Mouse (Mus musculus): ENCODE data around the gene Polr2f. TPM values are rescaled to one million over a fixed set of nuclear protein-coding genes. Genes with fewer than 3 reads are reported as not detected.

The Polr2f gene
- total RNA-seq, 2 experiments from 2014 or later, result 62.4 to 74.9 TPM

Other genes starting within 250 kb of the Polr2f start
- not detected for gene Gm49510, start 241.3 kb upstream of the Polr2f start, total RNA-seq (2021)
- gene Sh3bp1, start 241.2 kb upstream of the Polr2f start, total RNA-seq (2021), result 1 to 10 TPM; 3.3 to 3.6 TPM
- gene Pdxp, start 227.1 kb upstream of the Polr2f start, total RNA-seq (2021), result 1 to 10 TPM; 4.8 to 6.8 TPM
- gene Lgals1, start 214.3 kb upstream of the Polr2f start, total RNA-seq (2021), result 100 to 1,000 TPM; 398 to 459 TPM
- 10 to 100 TPM; 28.3 to 30.3 TPM for gene Nol12, start 206.1 kb upstream of the Polr2f start, total RNA-seq (2021)
- gene Triobp, start 193.3 kb upstream of the Polr2f start, total RNA-seq (2021), result 10 to 100 TPM; 57.9 to 80.0 TPM
- 100 to 1,000 TPM; 129 to 164 TPM for gene H1f0, start 112.6 kb upstream of the Polr2f start, total RNA-seq (2021)
- gene Galr3, start 99.1 kb upstream of the Polr2f start, total RNA-seq (2021), result under 1 TPM in 1 of 2 experiments, not detected in 1; 0.23 TPM
- gene Ankrd54, start 78.1 kb upstream of the Polr2f start, total RNA-seq (2021), result 1 to 10 TPM; 5.4 to 6.1 TPM
- gene Eif3l, start 65.8 kb upstream of the Polr2f start, total RNA-seq (2021), result 10 to 100 TPM; 65.8 to 69.7 TPM
- 10 to 100 TPM; 14.4 to 15.8 TPM for gene Micall1, start 32.1 kb upstream of the Polr2f start, total RNA-seq (2021)
- gene 1700088E04Rik, start 244 bp downstream of the Polr2f start, total RNA-seq (2021), result 1 to 10 TPM in 1 of 2 experiments, under 1 TPM in 1; 0.43 to 1.1 TPM
- gene Sox10, start 24.2 kb downstream of the Polr2f start, total RNA-seq (2021), result 1 to 10 TPM; 2.3 to 6.5 TPM
- gene Pick1, start 88.2 kb downstream of the Polr2f start, total RNA-seq (2021), result 10 to 100 TPM; 22.3 to 26.3 TPM
- gene Gm49486, start 88.4 kb downstream of the Polr2f start, total RNA-seq (2021), result under 1 TPM; 0.29 to 0.38 TPM
- gene Slc16a8, start 113.8 kb downstream of the Polr2f start, total RNA-seq (2021), result under 1 TPM; 0.12 to 0.38 TPM
- gene Baiap2l2, start 144.5 kb downstream of the Polr2f start, total RNA-seq (2021), result 1 to 10 TPM in 1 of 2 experiments, under 1 TPM in 1; 0.69 to 4.0 TPM
- gene Pla2g6, start 187.4 kb downstream of the Polr2f start, total RNA-seq (2021), result 1 to 10 TPM; 9.0 to 9.8 TPM
- gene Maff, start 205.6 kb downstream of the Polr2f start, total RNA-seq (2021), result 1 to 10 TPM; 1.4 to 2.7 TPM

Measured in gastrocnemius, postnatal 14 days (tissue).